Mouse (Mus musculus) heart, adult 2 months (tissue): ENCODE measurements around the gene Hltf.

Experiments
- CTCF ChIP-seq: fragments of 200-600 bp; IDR thresholded peaks from 2 replicates; pipeline ENCODE4 v1.8.1; 2022; ENCODE audit warnings: antibody characterized with exemption, mild to moderate bottlenecking, moderate library complexity
- EP300 ChIP-seq: fragments of 200-500 bp; IDR thresholded peaks from 2 replicates; pipeline ENCODE4 v1.6.1; 2011; ENCODE audit warnings: low read depth, low read length, control low read depth; ENCODE audit not compliant: insufficient read depth
- POLR2A ChIP-seq: fragments of 200-500 bp; IDR thresholded peaks from 2 replicates; pipeline ENCODE4 v1.6.1; 2011; ENCODE audit warnings: mild to moderate bottlenecking, low read depth, low read length, control low read depth; ENCODE audit not compliant: insufficient read depth

- no peak for TF ChIP-seq POLR2A
- no peak for TF ChIP-seq CTCF
- no peak for TF ChIP-seq EP300
Observed at GRCm38 (mm10) chr3:20147647-20148046, 90.0 kb downstream of the Hltf start.
